Mouse (Mus musculus): ENCODE results near the gene Clec2d.

GRCm38 (mm10) chr6:129171675-129172074 is 8.7 kb upstream of the Clec2d start:
- no peak for TF ChIP-seq CTCF (IDR thresholded peaks at IDR 0.05; ENCODE audit: borderline replicate concordance, insufficient read depth, low read depth, low read length)
- no peak for TF ChIP-seq POLR2A (IDR thresholded peaks at IDR 0.05; ENCODE audit: borderline replicate concordance, insufficient read depth, low read length)

Data from cerebellum, adult 2 months (tissue).